Mouse (Mus musculus) heart, embryonic 10.5 days (tissue): ENCODE measurements around the gene Ptprk. TPM values are rescaled to one million over a fixed set of nuclear protein-coding genes. Genes with fewer than 3 reads are reported as not detected.

ENCODE experiments used
- DNase-seq: peaks from one replicate; pipeline ENCODE4 v3.0.0-alpha.2; 2017; ENCODE audit warnings: low spot score
- H3K27ac ChIP-seq: fragments of 300-500 bp; sonication (generic); 2 replicates; pipeline ENCODE4 v1.5.1; 2016; ENCODE audit warnings: mild to moderate bottlenecking
- H3K27me3 ChIP-seq: fragments of 300-500 bp; sonication (generic); 2 replicates; pipeline ENCODE4 v1.6.1; 2016; ENCODE audit warnings: mild to moderate bottlenecking; ENCODE audit not compliant: poor library complexity, insufficient read depth, severe bottlenecking
- H3K36me3 ChIP-seq: fragments of 300-500 bp; sonication (generic); 2 replicates; pipeline ENCODE4 v1.6.1; 2016; ENCODE audit warnings: mild to moderate bottlenecking, moderate library complexity
- H3K4me1 ChIP-seq: fragments of 300-500 bp; sonication (generic); 2 replicates; pipeline ENCODE4 v1.6.1; 2016; ENCODE audit warnings: mild to moderate bottlenecking
- H3K4me3 ChIP-seq: fragments of 300-500 bp; sonication (generic); 2 replicates; pipeline ENCODE4 v1.5.1; 2016; ENCODE audit warnings: mild to moderate bottlenecking, moderate library complexity
- H3K9me3 ChIP-seq: fragments of 300-500 bp; sonication (generic); 2 replicates; pipeline ENCODE4 v1.6.1; 2016; ENCODE audit warnings: mild to moderate bottlenecking, moderate library complexity
- WGBS: fragments of 180-500 bp; shearing (Covaris S2); methylation state at CpG from one replicate; pipeline ENCODE4 v1.1.7; 2016; 5-methylcytosine and 5-hydroxymethylcytosine counted together
- polyA plus RNA-seq: library from polyadenylated mRNA; unstranded; fragments of >200 nt; fragmentation: Nextera tagmentation; extraction: Ambion mirVana; gene quantifications from 2 replicates; pipeline ENCODE4 v1.2.1, GENCODE M21; 2016

Ptprk gene
- polyA plus RNA-seq, 1 experiment from 2014 or later, result 39.0 TPM

GRCm38 (mm10) chr10:28366065-28366677, 291.6 kb downstream of the Ptprk start:
- no peak for DNase-seq
- Histone ChIP-seq H3K36me3 (no peaks in the 10 kb centered on the region), H3K4me1 (no peaks in the 10 kb centered on the region), H3K27me3 (no peaks in the 10 kb centered on the region), H3K4me3 (no peak overlapping the region), H3K9me3 (no peaks in the 10 kb centered on the region), H3K27ac (no peak overlapping the region)
- whole genome bisulfite sequencing, result 84% methylated on average over 5 of the region's 5 CpGs

- H3K27ac ChIP-seq, result no peak overlapping the region
- no peak overlapping the region for H3K4me3 ChIP-seq
- no peaks in the 10 kb centered on the region for H3K36me3 ChIP-seq
- 46% methylated on average over 2 of the region's 2 CpGs for WGBS
- no peaks in the 10 kb centered on the region for H3K27me3 ChIP-seq
- no peak for DNase-seq
- H3K9me3 ChIP-seq, result no peaks in the 10 kb centered on the region
- no peaks in the 10 kb centered on the region for H3K4me1 ChIP-seq
Observed at GRCm38 (mm10) chr10:28369808-28370207, 295.2 kb downstream of the Ptprk start.

GRCm38 (mm10) chr10:28374874-28375273, 300.3 kb downstream of the Ptprk start:
- Histone ChIP-seq H3K27me3 (no peaks in the 10 kb centered on the region), H3K9me3 (no peaks in the 10 kb centered on the region), H3K4me3 (no peak overlapping the region), H3K4me1 (no peaks in the 10 kb centered on the region), H3K27ac (no peak overlapping the region), H3K36me3 (no peaks in the 10 kb centered on the region)
- no peak for DNase-seq
- 83% methylated on average over 1 of the region's 1 CpGs for WGBS

- Histone ChIP-seq H3K27me3 (no peaks in the 10 kb centered on the region), H3K4me1 (no peaks in the 10 kb centered on the region), H3K9me3 (no peaks in the 10 kb centered on the region), H3K27ac (no peak overlapping the region), H3K4me3 (no peak overlapping the region), H3K36me3 (peaks cover 8% of the 10 kb centered on the region; the same call in 1 of the 2 replicates)
- DNase-seq, result no peak
- whole genome bisulfite sequencing, result 88% methylated on average over 7 of the region's 7 CpGs
Observed at GRCm38 (mm10) chr10:28379752-28380488, 305.3 kb downstream of the Ptprk start.

GRCm38 (mm10) chr10:28387563-28388222, 313.1 kb downstream of the Ptprk start:
- Histone ChIP-seq H3K36me3 (peaks cover 8% of the 10 kb centered on the region; the same call in 1 of the 2 replicates), H3K4me3 (no peak overlapping the region), H3K9me3 (no peaks in the 10 kb centered on the region), H3K27ac (no peak overlapping the region), H3K4me1 (no peaks in the 10 kb centered on the region), H3K27me3 (no peaks in the 10 kb centered on the region)
- 91% methylated on average over 15 of the region's 15 CpGs for WGBS
- no peak for DNase-seq

GRCm38 (mm10) chr10:28391168-28391567, 316.5 kb downstream of the Ptprk start:
- Histone ChIP-seq H3K27ac (no peak overlapping the region), H3K9me3 (no peaks in the 10 kb centered on the region), H3K36me3 (no peaks in the 10 kb centered on the region), H3K4me3 (no peak overlapping the region), H3K4me1 (0 out of 2 replicates have a peak, but pooled peaks cover under 1% of the 10 kb centered on the region), H3K27me3 (no peaks in the 10 kb centered on the region)
- WGBS, result 93% methylated on average over 5 of the region's 5 CpGs
- DNase-seq, result no peak

- H3K27ac ChIP-seq, result no peak overlapping the region
- no peaks in the 10 kb centered on the region for H3K36me3 ChIP-seq
- no peak for DNase-seq
- 0 out of 2 replicates have a peak, but pooled peaks cover 3% of the 10 kb centered on the region for H3K4me1 ChIP-seq
- no peaks in the 10 kb centered on the region for H3K27me3 ChIP-seq
- H3K9me3 ChIP-seq, result no peaks in the 10 kb centered on the region
- 79% methylated on average over 2 of the region's 2 CpGs for WGBS
- no peak overlapping the region for H3K4me3 ChIP-seq
Observed at GRCm38 (mm10) chr10:28395610-28396519, 321.2 kb downstream of the Ptprk start.

GRCm38 (mm10) chr10:28396520-28396915, 321.9 kb downstream of the Ptprk start:
- H3K36me3 ChIP-seq, result no peaks in the 10 kb centered on the region
- no peaks in the 10 kb centered on the region for H3K27me3 ChIP-seq
- no peak overlapping the region for H3K27ac ChIP-seq
- WGBS, result 73% methylated on average over 1 of the region's 1 CpGs
- 0 out of 2 replicates have a peak, but pooled peaks cover 3% of the 10 kb centered on the region for H3K4me1 ChIP-seq
- no peak overlapping the region for H3K4me3 ChIP-seq
- no peaks in the 10 kb centered on the region for H3K9me3 ChIP-seq
- DNase-seq, result no peak

GRCm38 (mm10) chr10:28401796-28402195, 327.2 kb downstream of the Ptprk start:
- Histone ChIP-seq H3K4me1 (no peaks in the 10 kb centered on the region), H3K27ac (no peak overlapping the region), H3K4me3 (no peak overlapping the region), H3K36me3 (no peaks in the 10 kb centered on the region), H3K9me3 (no peaks in the 10 kb centered on the region), H3K27me3 (no peaks in the 10 kb centered on the region)
- DNase-seq, result no peak

GRCm38 (mm10) chr10:28408980-28409379, 334.4 kb downstream of the Ptprk start:
- Histone ChIP-seq H3K4me3 (no peak overlapping the region), H3K4me1 (no peaks in the 10 kb centered on the region), H3K27ac (no peak overlapping the region), H3K27me3 (no peaks in the 10 kb centered on the region), H3K36me3 (no peaks in the 10 kb centered on the region), H3K9me3 (no peaks in the 10 kb centered on the region)
- WGBS, result 80% methylated on average over 2 of the region's 2 CpGs
- no peak for DNase-seq

- H3K27ac ChIP-seq, result no peak overlapping the region
- H3K4me3 ChIP-seq, result no peak overlapping the region
- no peaks in the 10 kb centered on the region for H3K4me1 ChIP-seq
- H3K27me3 ChIP-seq, result no peaks in the 10 kb centered on the region
- WGBS, result 64% methylated on average over 4 of the region's 4 CpGs
- DNase-seq, result no peak
- no peaks in the 10 kb centered on the region for H3K36me3 ChIP-seq
- no peaks in the 10 kb centered on the region for H3K9me3 ChIP-seq
Observed at GRCm38 (mm10) chr10:28414823-28415222, 340.2 kb downstream of the Ptprk start.

- no peak overlapping the region for H3K27ac ChIP-seq
- no peak overlapping the region for H3K4me3 ChIP-seq
- WGBS, result 79% methylated on average over 3 of the region's 3 CpGs
- no peaks in the 10 kb centered on the region for H3K9me3 ChIP-seq
- DNase-seq, result no peak
- no peaks in the 10 kb centered on the region for H3K4me1 ChIP-seq
- no peaks in the 10 kb centered on the region for H3K36me3 ChIP-seq
- no peaks in the 10 kb centered on the region for H3K27me3 ChIP-seq
Observed at GRCm38 (mm10) chr10:28422622-28423021, 348.0 kb downstream of the Ptprk start.
